Mouse (Mus musculus) cerebellum, postnatal 14 days (tissue): Measurements from ENCODE around the gene Nptn.

Experiments used
- DNase-seq, 2 experiments: peaks; one replicate each; pipeline ENCODE4 v3.0.0; 2021; ENCODE audit warnings: mixed read lengths in 2 of 2

The Nptn gene

GRCm38 (mm10) chr9:58657735-58658512 is 75.9 kb downstream of the Nptn start:
- DNase-seq = no peak

GRCm38 (mm10) chr9:58658596-58659309 is 76.7 kb downstream of the Nptn start:
- no peak for DNase-seq

GRCm38 (mm10) chr9:58659331-58659730 is 77.3 kb downstream of the Nptn start:
- DNase-seq = no peak

- no peak for DNase-seq
Measured at GRCm38 (mm10) chr9:58659989-58660388, 77.9 kb downstream of the Nptn start.

GRCm38 (mm10) chr9:58660673-58661072 is 78.6 kb downstream of the Nptn start:
- no peak for DNase-seq

GRCm38 (mm10) chr9:58662007-58662406 is 80.0 kb downstream of the Nptn start:
- no peak for DNase-seq

GRCm38 (mm10) chr9:58662791-58663190 is 80.8 kb downstream of the Nptn start:
- no peak for DNase-seq

- DNase-seq = no peak
Measured at GRCm38 (mm10) chr9:58665492-58665891, 83.5 kb downstream of the Nptn start.

- DNase-seq = no peak
Measured at GRCm38 (mm10) chr9:58666191-58666590, 84.2 kb downstream of the Nptn start.

GRCm38 (mm10) chr9:58667244-58667643 is 85.2 kb downstream of the Nptn start:
- no peak for DNase-seq

GRCm38 (mm10) chr9:58668171-58668570 is 86.1 kb downstream of the Nptn start:
- no peak for DNase-seq

- peak in 1 of 2 experiments; percentile 23 for DNase-seq
Measured at GRCm38 (mm10) chr9:58669071-58669470, 87.0 kb downstream of the Nptn start.

GRCm38 (mm10) chr9:58669819-58670218 is 87.8 kb downstream of the Nptn start:
- DNase-seq = no peak

GRCm38 (mm10) chr9:58672474-58672873 is 90.4 kb downstream of the Nptn start:
- no peak for DNase-seq

- DNase-seq = no peak
Measured at GRCm38 (mm10) chr9:58674736-58675135, 92.7 kb downstream of the Nptn start.

GRCm38 (mm10) chr9:58675371-58675770 is 93.3 kb downstream of the Nptn start:
- no peak for DNase-seq

GRCm38 (mm10) chr9:58681411-58681810 is 99.4 kb downstream of the Nptn start:
- DNase-seq = no peak

GRCm38 (mm10) chr9:58682106-58682505 is 100.1 kb downstream of the Nptn start:
- peak; percentile 31 to 42 for DNase-seq

- DNase-seq = peak; percentile 34 to 42
Measured at GRCm38 (mm10) chr9:58683372-58683771, 101.3 kb downstream of the Nptn start.

- DNase-seq = no peak
Measured at GRCm38 (mm10) chr9:58685290-58685689, 103.2 kb downstream of the Nptn start.

GRCm38 (mm10) chr9:58688076-58688475 is 106.0 kb downstream of the Nptn start:
- no peak for DNase-seq

GRCm38 (mm10) chr9:58690701-58691100 is 108.7 kb downstream of the Nptn start:
- no peak for DNase-seq

GRCm38 (mm10) chr9:58691471-58691870 is 109.4 kb downstream of the Nptn start:
- DNase-seq = no peak

- no peak for DNase-seq
Measured at GRCm38 (mm10) chr9:58698486-58698885, 116.4 kb downstream of the Nptn start.
